In the genomic region with DNA sequence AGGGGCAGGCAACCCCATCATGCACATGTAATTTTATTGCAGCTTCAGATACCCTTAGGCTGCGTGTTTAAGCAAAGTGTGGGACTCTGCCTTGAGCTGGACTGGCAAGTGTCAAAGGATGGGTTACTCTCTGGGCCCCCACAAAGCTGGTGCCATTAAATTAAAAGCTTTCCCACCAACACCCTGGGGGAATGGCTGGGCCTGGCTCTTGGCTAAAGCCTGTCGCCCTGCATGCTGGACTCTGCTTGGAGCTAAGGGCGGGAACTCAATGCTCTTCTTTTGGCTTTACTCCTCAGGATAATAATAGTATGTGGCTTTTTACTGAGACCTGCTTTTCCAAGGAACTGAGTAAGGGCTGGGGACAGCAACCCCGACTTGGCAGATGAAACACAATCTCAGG, we compare ENCODE assay signal across 12 mouse cellular contexts. TPM values are rescaled to one million over a fixed set of nuclear protein-coding genes. Genes with fewer than 3 reads are reported as not detected.
DNase-seq lines count a peak whose midpoint lies in the region; ATAC-seq and TF ChIP-seq lines count a peak whose summit lies in the region.
"Had no signal": no experiment of that assay in that cellular context is flagged by ENCODE, and none has a peak within 500 bp of the region (broad histone marks: within the 10 kb centered on the region; RNA-seq: fewer than 3 reads in every experiment).

No protein-coding gene starts in this region.

- no peaks in the 10 kb centered on the region for H3K27me3 ChIP-seq in forebrain, embryonic 11.5 days (ENCODE audit: control insufficient read depth, insufficient read depth, low read length)
- H3K27me3 ChIP-seq in forebrain, postnatal 0 days (ENCODE audit: insufficient read depth, low read length), result no peaks in the 10 kb centered on the region
- H3K27me3 ChIP-seq in hindbrain, postnatal 0 days (ENCODE audit: insufficient read depth, low read length), result no peaks in the 10 kb centered on the region
- no peaks in the 10 kb centered on the region for H3K27me3 ChIP-seq in hindbrain, embryonic 11.5 days (ENCODE audit: control insufficient read depth, insufficient read depth, low read length)
- H3K27me3 ChIP-seq in lung, embryonic 15.5 days, result no peaks in the 10 kb centered on the region
- no peaks in the 10 kb centered on the region for H3K27me3 ChIP-seq in heart, embryonic 15.5 days
- H3K27me3 ChIP-seq in forebrain, embryonic 12.5 days, result no peaks in the 10 kb centered on the region
- H3K27me3 ChIP-seq: Patski had no signal

- H3K9me3 ChIP-seq in forebrain, embryonic 11.5 days (ENCODE audit: control insufficient read depth, low read length), result no peaks in the 10 kb centered on the region
- no peaks in the 10 kb centered on the region for H3K9me3 ChIP-seq in forebrain, postnatal 0 days (ENCODE audit: low read length)
- no peaks in the 10 kb centered on the region for H3K9me3 ChIP-seq in hindbrain, postnatal 0 days (ENCODE audit: low read length)
- H3K9me3 ChIP-seq in hindbrain, embryonic 11.5 days (ENCODE audit: control insufficient read depth, low read length), result no peaks in the 10 kb centered on the region
- no peaks in the 10 kb centered on the region for H3K9me3 ChIP-seq in lung, embryonic 15.5 days
- H3K9me3 ChIP-seq in heart, embryonic 15.5 days (replicated peaks), result no peaks in the 10 kb centered on the region
- no peaks in the 10 kb centered on the region for H3K9me3 ChIP-seq in forebrain, embryonic 12.5 days
- H3K9me3 ChIP-seq: liver, embryonic 12.5 days had no signal

- WGBS in forebrain, embryonic 11.5 days, result 88% methylated on average over 4 of the region's 4 CpGs
- 92% methylated on average over 4 of the region's 4 CpGs for WGBS in forebrain, postnatal 0 days
- 86% methylated on average over 4 of the region's 4 CpGs for WGBS in hindbrain, postnatal 0 days
- WGBS in hindbrain, embryonic 11.5 days, result 88% methylated on average over 4 of the region's 4 CpGs
- 80% methylated on average over 4 of the region's 4 CpGs for WGBS in lung, embryonic 15.5 days
- 54% methylated on average over 4 of the region's 4 CpGs for WGBS in heart, embryonic 15.5 days
- 81% methylated on average over 4 of the region's 4 CpGs for WGBS in forebrain, embryonic 12.5 days

- TF ChIP-seq CTCF in forebrain, postnatal 0 days (IDR thresholded peaks at IDR 0.05; ENCODE audit: low read depth), result no peak
- TF ChIP-seq CTCF in hindbrain, postnatal 0 days (IDR thresholded peaks at IDR 0.05; ENCODE audit: low read depth), result no peak

- H3K36me3 ChIP-seq in forebrain, embryonic 11.5 days (ENCODE audit: control insufficient read depth, insufficient read depth, low read length), result no peaks in the 10 kb centered on the region
- H3K36me3 ChIP-seq in forebrain, postnatal 0 days (ENCODE audit: insufficient read depth), result peaks cover 14% of the 10 kb centered on the region; the same call in 1 of the 2 replicates
- H3K36me3 ChIP-seq in hindbrain, postnatal 0 days (ENCODE audit: insufficient read depth, low read length), result peaks cover 7% of the 10 kb centered on the region; the same call in 1 of the 2 replicates
- H3K36me3 ChIP-seq in hindbrain, embryonic 11.5 days (ENCODE audit: control insufficient read depth, insufficient read depth, low read length), result no peaks in the 10 kb centered on the region
- peaks cover 24% of the 10 kb centered on the region for H3K36me3 ChIP-seq in lung, embryonic 15.5 days
- peaks cover 43% of the 10 kb centered on the region for H3K36me3 ChIP-seq in heart, embryonic 15.5 days
- peaks cover 33% of the 10 kb centered on the region for H3K36me3 ChIP-seq in forebrain, embryonic 12.5 days (replicated peaks)

- no peak overlapping the region for H3K4me2 ChIP-seq in forebrain, embryonic 11.5 days (ENCODE audit: low read depth, low read length, severe bottlenecking)
- H3K4me2 ChIP-seq in forebrain, postnatal 0 days (ENCODE audit: low read depth), result no peak overlapping the region
- no peak overlapping the region for H3K4me2 ChIP-seq in hindbrain, postnatal 0 days (ENCODE audit: low read depth, low read length)
- H3K4me2 ChIP-seq in hindbrain, embryonic 11.5 days (replicated peaks; ENCODE audit: low read depth, low read length), result no peak overlapping the region
- H3K4me2 ChIP-seq in lung, embryonic 15.5 days, result peak overlapping the region; percentile 96
- H3K4me2 ChIP-seq in heart, embryonic 15.5 days, result peak overlapping the region; percentile 86
- no peak overlapping the region for H3K4me2 ChIP-seq in forebrain, embryonic 12.5 days
- H3K4me2 ChIP-seq: liver, embryonic 12.5 days had no signal

- H3K27ac ChIP-seq in forebrain, embryonic 11.5 days (ENCODE audit: low read depth, low read length), result no peak overlapping the region
- H3K27ac ChIP-seq in forebrain, postnatal 0 days (ENCODE audit: low read depth, low read length), result no peak overlapping the region
- H3K27ac ChIP-seq in hindbrain, postnatal 0 days, result 0 out of 2 replicates have a peak overlapping the region, but pooled peaks have one; percentile 15
- H3K27ac ChIP-seq in hindbrain, embryonic 11.5 days (ENCODE audit: low read depth, low read length), result no peak overlapping the region
- H3K27ac ChIP-seq in lung, embryonic 15.5 days, result no peak overlapping the region
- peak overlapping the region; percentile 83 for H3K27ac ChIP-seq in heart, embryonic 15.5 days
- no peak overlapping the region for H3K27ac ChIP-seq in forebrain, embryonic 12.5 days
- H3K27ac ChIP-seq: liver, embryonic 12.5 days had no signal

- no peak overlapping the region for H3K4me3 ChIP-seq in forebrain, embryonic 11.5 days (ENCODE audit: low read depth, low read length)
- no peak overlapping the region for H3K4me3 ChIP-seq in forebrain, postnatal 0 days (ENCODE audit: low read depth, low read length)
- H3K4me3 ChIP-seq in hindbrain, postnatal 0 days (ENCODE audit: low read length), result no peak overlapping the region
- H3K4me3 ChIP-seq in hindbrain, embryonic 11.5 days (ENCODE audit: low read depth, low read length), result no peak overlapping the region
- H3K4me3 ChIP-seq in lung, embryonic 15.5 days, result peak overlapping the region; percentile 13; the same call in 1 of the 2 replicates
- peak overlapping the region; percentile 88 for H3K4me3 ChIP-seq in heart, embryonic 15.5 days
- no peak overlapping the region for H3K4me3 ChIP-seq in forebrain, embryonic 12.5 days (replicated peaks)
- H3K4me3 ChIP-seq: liver, embryonic 12.5 days had no signal

- DNase-seq in forebrain, embryonic 11.5 days (ENCODE audit: low spot score), result peak; percentile 38
- no peak for DNase-seq in forebrain, postnatal 0 days
- DNase-seq in hindbrain, postnatal 0 days (ENCODE audit: low spot score), result no peak
- DNase-seq in hindbrain, embryonic 11.5 days (ENCODE audit: low spot score), result no peak
- no peak for DNase-seq in lung, postnatal 4 days
- DNase-seq: cerebellum, adult 9-10 months; embryo, embryonic 11 days had no signal

- ATAC-seq in forebrain, embryonic 11.5 days (replicated peaks; ENCODE audit: low FRiP score), result no peak
- ATAC-seq in forebrain, postnatal 0 days, result no peak
- ATAC-seq in hindbrain, postnatal 0 days, result no peak
- ATAC-seq in hindbrain, embryonic 11.5 days (ENCODE audit: low FRiP score), result no peak
- ATAC-seq in lung, embryonic 15.5 days (ENCODE audit: borderline replicate concordance, extremely low read depth, low FRiP score, low TSS enrichment), result no peak
- ATAC-seq in heart, embryonic 15.5 days (replicated peaks; ENCODE audit: insufficient number of reproducible peaks, insufficient read depth, low FRiP score, low read depth), result no peak
- no peak for ATAC-seq in forebrain, embryonic 12.5 days (ENCODE audit: low FRiP score)
- ATAC-seq: liver, embryonic 12.5 days; Patski had no signal

- H3K9ac ChIP-seq in forebrain, embryonic 11.5 days (ENCODE audit: low read length), result no peak overlapping the region
- H3K9ac ChIP-seq in forebrain, postnatal 0 days, result no peak overlapping the region
- H3K9ac ChIP-seq in hindbrain, postnatal 0 days (replicated peaks; ENCODE audit: low read length), result no peak overlapping the region
- no peak overlapping the region for H3K9ac ChIP-seq in hindbrain, embryonic 11.5 days (ENCODE audit: low read depth, low read length)
- H3K9ac ChIP-seq in lung, embryonic 15.5 days, result no peak overlapping the region
- peak overlapping the region; percentile 61 for H3K9ac ChIP-seq in heart, embryonic 15.5 days
- no peak overlapping the region for H3K9ac ChIP-seq in forebrain, embryonic 12.5 days
- H3K9ac ChIP-seq: liver, embryonic 12.5 days had no signal

- H3K4me1 ChIP-seq in forebrain, embryonic 11.5 days (replicated peaks; ENCODE audit: control insufficient read depth, insufficient read depth, low read length), result peaks cover 9% of the 10 kb centered on the region; the same call in 1 of the 2 replicates
- peaks cover 35% of the 10 kb centered on the region for H3K4me1 ChIP-seq in forebrain, postnatal 0 days (ENCODE audit: insufficient read depth)
- H3K4me1 ChIP-seq in hindbrain, postnatal 0 days (ENCODE audit: insufficient read depth, low read length), result peaks cover 45% of the 10 kb centered on the region; the same call in 1 of the 2 replicates
- peaks cover 9% of the 10 kb centered on the region for H3K4me1 ChIP-seq in hindbrain, embryonic 11.5 days (replicated peaks; ENCODE audit: control insufficient read depth, insufficient read depth, low read length)
- peaks cover 42% of the 10 kb centered on the region for H3K4me1 ChIP-seq in lung, embryonic 15.5 days
- H3K4me1 ChIP-seq in heart, embryonic 15.5 days (replicated peaks), result peaks cover 51% of the 10 kb centered on the region
- peaks cover 71% of the 10 kb centered on the region for H3K4me1 ChIP-seq in forebrain, embryonic 12.5 days

RNA-seq across cellular contexts. Expression of gene Lbh, which starts 5.2 kb away (rescaled TPM):
- 2.9 and 3.3 TPM in 2 replicates for polyA plus RNA-seq in forebrain, embryonic 11.5 days (2014; fragmentation: Nextera tagmentation; extraction: Ambion mirVana)
- 51.9 and 66.7 TPM in 2 replicates for total RNA-seq in forebrain, postnatal 0 days (2014; rRNA removed)
- 3.0 and 3.1 TPM in 2 replicates for polyA plus RNA-seq in forebrain, postnatal 0 days (2015; fragmentation: Nextera tagmentation; extraction: Ambion mirVana)
- total RNA-seq in hindbrain, postnatal 0 days (2014; rRNA removed), result 79.4 and 103 TPM in 2 replicates
- polyA plus RNA-seq in hindbrain, postnatal 0 days (2015; fragmentation: Nextera tagmentation; extraction: Ambion mirVana), result 4.3 and 4.6 TPM in 2 replicates
- polyA plus RNA-seq in hindbrain, embryonic 11.5 days (2014; fragmentation: Nextera tagmentation; extraction: Ambion mirVana), result 7.0 and 8.6 TPM in 2 replicates
- polyA plus RNA-seq in lung, embryonic 15.5 days (2015; fragmentation: Nextera tagmentation; extraction: Ambion mirVana), result 8.1 and 9.0 TPM in 2 replicates
- polyA plus RNA-seq in heart, embryonic 15.5 days (2015; fragmentation: Nextera tagmentation; extraction: Ambion mirVana), result 23.2 and 29.0 TPM in 2 replicates
- polyA plus RNA-seq in forebrain, embryonic 12.5 days (2016; fragmentation: Nextera tagmentation; extraction: Ambion mirVana), result 4.1 and 4.5 TPM in 2 replicates

Comparison
In these comparisons a context has a peak if more than half of its experiments do, and no peak if none do; other contexts are left out.
1. H3K27ac ChIP-seq: peak in hindbrain, postnatal 0 days (single experiment) and heart, embryonic 15.5 days (single experiment); none in forebrain, embryonic 11.5 days (single experiment), forebrain, postnatal 0 days (single experiment), hindbrain, embryonic 11.5 days (single experiment), lung, embryonic 15.5 days (single experiment) and forebrain, embryonic 12.5 days (single experiment).
2. H3K4me2 ChIP-seq: peak in lung, embryonic 15.5 days (single experiment) and heart, embryonic 15.5 days (single experiment); none in forebrain, embryonic 11.5 days (single experiment), forebrain, postnatal 0 days (single experiment), hindbrain, postnatal 0 days (single experiment), hindbrain, embryonic 11.5 days (single experiment) and forebrain, embryonic 12.5 days (single experiment).
3. H3K4me3 ChIP-seq: peak in lung, embryonic 15.5 days (single experiment) and heart, embryonic 15.5 days (single experiment); none in forebrain, embryonic 11.5 days (single experiment), forebrain, postnatal 0 days (single experiment), hindbrain, postnatal 0 days (single experiment), hindbrain, embryonic 11.5 days (single experiment) and forebrain, embryonic 12.5 days (single experiment).